Mouse (Mus musculus) midbrain, embryonic 12.5 days (tissue): Measurements from ENCODE around the gene Ankrd10. TPM values are rescaled to one million over a fixed set of nuclear protein-coding genes. Genes with fewer than 3 reads are reported as not detected.

ENCODE experiments used
- ATAC-seq: fragments of 200-750 bp; cut with Nextera tagmentation; 2 replicates; pipeline ENCODE4 v1.8.0; 2017; ENCODE audit warnings: low read depth, moderate TSS enrichment, moderate library complexity; ENCODE audit not compliant: low FRiP score
- H3K27ac ChIP-seq: fragments of 300-500 bp; sonication (generic); replicated peaks from 2 replicates; pipeline ENCODE4 v1.5.1; 2016; ENCODE audit warnings: mild to moderate bottlenecking
- H3K27me3 ChIP-seq: fragments of 300-500 bp; sonication (generic); 2 replicates; pipeline ENCODE4 v1.6.1; 2016; ENCODE audit warnings: mild to moderate bottlenecking
- H3K36me3 ChIP-seq: fragments of 300-500 bp; sonication (generic); 2 replicates; pipeline ENCODE4 v1.6.1; 2016
- H3K4me1 ChIP-seq: fragments of 300-500 bp; sonication (generic); 2 replicates; pipeline ENCODE4 v1.6.1; 2016
- H3K4me2 ChIP-seq: fragments of 300-500 bp; sonication (generic); replicated peaks from 2 replicates; pipeline ENCODE4 v1.6.1; 2016; ENCODE audit warnings: mild to moderate bottlenecking, moderate library complexity
- H3K4me3 ChIP-seq: fragments of 300-500 bp; sonication (generic); 2 replicates; pipeline ENCODE4 v1.5.1; 2016; ENCODE audit warnings: mild to moderate bottlenecking
- H3K9ac ChIP-seq: fragments of 300-500 bp; sonication (generic); replicated peaks from 2 replicates; pipeline ENCODE4 v1.6.1; 2016; ENCODE audit warnings: mild to moderate bottlenecking, moderate library complexity
- H3K9me3 ChIP-seq: fragments of 300-500 bp; sonication (generic); 2 replicates; pipeline ENCODE4 v1.6.1; 2016; ENCODE audit warnings: mild to moderate bottlenecking
- WGBS: fragments of 180-500 bp; shearing (Covaris S2); methylation state at CpG from one replicate; pipeline ENCODE4 v1.1.7; 2016; 5-methylcytosine and 5-hydroxymethylcytosine counted together
- polyA plus RNA-seq: library from polyadenylated mRNA; unstranded; fragments of >200 nt; fragmentation: Nextera tagmentation; extraction: Ambion mirVana; gene quantifications from 2 replicates; pipeline ENCODE4 v1.2.1, GENCODE M21; 2016

Gene Ankrd10
- polyA plus RNA-seq, 1 experiment from 2014 or later, result 119 TPM

- peaks cover 29% of the 10 kb centered on the region for H3K36me3 ChIP-seq
- WGBS, result under 1% methylated on average over 39 of the region's 39 CpGs
- H3K27ac ChIP-seq, result peak overlapping the region; percentile 99
- no peaks in the 10 kb centered on the region for H3K9me3 ChIP-seq
- no peaks in the 10 kb centered on the region for H3K27me3 ChIP-seq
- H3K4me2 ChIP-seq, result peak overlapping the region; percentile 93
- H3K4me1 ChIP-seq, result peaks cover 31% of the 10 kb centered on the region
- ATAC-seq, result peak; percentile 11; the same call in 1 of the 2 replicates
- H3K4me3 ChIP-seq, result peak overlapping the region; percentile 95
- peak overlapping the region; percentile 95 for H3K9ac ChIP-seq
These were observed 1.1 kb downstream of the Ankrd10 start for GRCm38 (mm10) chr8:11634331-11635011.

GRCm38 (mm10) chr8:11633414-11633813 is 2.1 kb downstream of the Ankrd10 start:
- H3K9me3 ChIP-seq, result no peaks in the 10 kb centered on the region
- 78% methylated on average over 7 of the region's 7 CpGs for WGBS
- peak overlapping the region; percentile 8 for H3K9ac ChIP-seq
- H3K27ac ChIP-seq, result no peak overlapping the region
- ATAC-seq, result no peak
- H3K4me1 ChIP-seq, result peaks cover 31% of the 10 kb centered on the region
- H3K4me3 ChIP-seq, result peak overlapping the region; percentile 95
- no peaks in the 10 kb centered on the region for H3K27me3 ChIP-seq
- peak overlapping the region; percentile 93 for H3K4me2 ChIP-seq
- peaks cover 39% of the 10 kb centered on the region for H3K36me3 ChIP-seq

DNA sequence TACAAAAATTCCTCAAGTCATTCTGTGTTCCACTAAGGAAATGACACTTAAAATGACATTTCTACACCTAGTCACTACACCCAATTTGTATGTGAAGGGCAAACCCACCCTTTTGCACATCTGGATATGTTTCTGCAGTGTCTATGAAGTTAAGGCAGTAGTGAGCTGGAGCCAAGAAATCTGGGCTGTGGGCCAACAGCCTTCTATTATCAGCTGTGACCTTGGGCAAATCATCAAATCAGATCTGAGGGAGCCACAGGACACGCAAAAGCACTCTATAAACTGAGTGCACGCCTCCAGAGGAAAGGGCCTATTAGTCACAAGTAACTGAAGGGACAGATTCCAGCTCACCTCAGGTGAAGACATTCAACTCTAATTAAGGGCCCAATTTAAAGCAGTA is 3.2 kb downstream of the Ankrd10 start:
- Histone ChIP-seq H3K27ac (no peak overlapping the region), H3K9ac (no peak overlapping the region), H3K9me3 (no peaks in the 10 kb centered on the region), H3K27me3 (no peaks in the 10 kb centered on the region), H3K36me3 (peaks cover 47% of the 10 kb centered on the region), H3K4me3 (no peak overlapping the region), H3K4me2 (peak overlapping the region; percentile 93; the same call in 1 of the 2 replicates), H3K4me1 (peaks cover 31% of the 10 kb centered on the region)
- no peak for ATAC-seq
- 64% methylated on average over 2 of the region's 2 CpGs for WGBS

GRCm38 (mm10) chr8:11629206-11629605 is 6.4 kb downstream of the Ankrd10 start:
- no peaks in the 10 kb centered on the region for H3K9me3 ChIP-seq
- H3K4me1 ChIP-seq, result peaks cover 19% of the 10 kb centered on the region
- H3K27ac ChIP-seq, result no peak overlapping the region
- H3K36me3 ChIP-seq, result peaks cover 70% of the 10 kb centered on the region
- WGBS, result 91% methylated on average over 5 of the region's 5 CpGs
- no peaks in the 10 kb centered on the region for H3K27me3 ChIP-seq
- H3K9ac ChIP-seq, result no peak overlapping the region
- H3K4me3 ChIP-seq, result no peak overlapping the region
- ATAC-seq, result no peak
- H3K4me2 ChIP-seq, result no peak overlapping the region

GRCm38 (mm10) chr8:11628506-11629132 is 6.9 kb downstream of the Ankrd10 start:
- ATAC-seq, result no peak
- H3K9ac ChIP-seq, result no peak overlapping the region
- no peak overlapping the region for H3K27ac ChIP-seq
- H3K27me3 ChIP-seq, result no peaks in the 10 kb centered on the region
- peaks cover 73% of the 10 kb centered on the region for H3K36me3 ChIP-seq
- peaks cover 13% of the 10 kb centered on the region for H3K4me1 ChIP-seq
- no peak overlapping the region for H3K4me3 ChIP-seq
- H3K9me3 ChIP-seq, result no peaks in the 10 kb centered on the region
- H3K4me2 ChIP-seq, result no peak overlapping the region
- WGBS, result 90% methylated on average over 7 of the region's 7 CpGs

GRCm38 (mm10) chr8:11627717-11628116 is 7.8 kb downstream of the Ankrd10 start:
- 87% methylated on average over 9 of the region's 9 CpGs for WGBS
- ATAC-seq, result no peak

DNA sequence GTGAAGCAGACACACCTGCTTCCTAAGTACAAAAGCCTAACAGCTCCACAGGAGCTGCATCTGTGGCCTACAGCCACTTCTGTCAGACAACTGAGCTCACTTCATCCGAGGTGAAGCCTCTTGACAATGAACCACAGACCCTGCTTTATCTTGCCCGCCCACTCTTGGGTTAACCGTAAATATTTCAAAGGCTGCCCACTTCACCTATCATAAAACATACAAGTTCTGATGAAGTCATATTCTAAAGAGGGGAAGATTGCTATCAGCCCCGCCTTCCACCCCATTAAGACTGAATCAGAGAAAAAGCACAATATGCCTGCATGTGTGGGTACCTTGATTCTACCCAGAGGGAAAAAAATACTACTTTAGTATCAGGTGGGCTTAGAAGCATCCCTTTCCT is 10.5 kb downstream of the Ankrd10 start:
- ATAC-seq, result no peak
- H3K4me3 ChIP-seq, result no peak overlapping the region
- H3K9ac ChIP-seq, result no peak overlapping the region
- no peaks in the 10 kb centered on the region for H3K27me3 ChIP-seq
- H3K36me3 ChIP-seq, result peaks cover 80% of the 10 kb centered on the region
- no peaks in the 10 kb centered on the region for H3K4me1 ChIP-seq
- H3K27ac ChIP-seq, result no peak overlapping the region
- no peaks in the 10 kb centered on the region for H3K9me3 ChIP-seq
- WGBS, result 92% methylated on average over 4 of the region's 4 CpGs
- no peak overlapping the region for H3K4me2 ChIP-seq

More at GRCm38 (mm10) chr8:11627717-11628116, 7.8 kb downstream of the Ankrd10 start:
- Histone ChIP-seq H3K4me1 (peaks cover 4% of the 10 kb centered on the region), H3K27ac (no peak overlapping the region), H3K4me3 (no peak overlapping the region), H3K9ac (no peak overlapping the region), H3K36me3 (peaks cover 79% of the 10 kb centered on the region), H3K27me3 (no peaks in the 10 kb centered on the region), H3K4me2 (no peak overlapping the region), H3K9me3 (no peaks in the 10 kb centered on the region)

GRCm38 (mm10) chr8:11619091-11619490 is 16.5 kb downstream of the Ankrd10 start:
- WGBS, result 94% methylated on average over 3 of the region's 3 CpGs
- Histone ChIP-seq H3K27me3 (no peaks in the 10 kb centered on the region), H3K9ac (no peak overlapping the region), H3K4me3 (no peak overlapping the region), H3K9me3 (no peaks in the 10 kb centered on the region), H3K4me1 (no peaks in the 10 kb centered on the region), H3K36me3 (peaks cover 82% of the 10 kb centered on the region), H3K27ac (no peak overlapping the region), H3K4me2 (no peak overlapping the region)
- ATAC-seq, result no peak

DNA sequence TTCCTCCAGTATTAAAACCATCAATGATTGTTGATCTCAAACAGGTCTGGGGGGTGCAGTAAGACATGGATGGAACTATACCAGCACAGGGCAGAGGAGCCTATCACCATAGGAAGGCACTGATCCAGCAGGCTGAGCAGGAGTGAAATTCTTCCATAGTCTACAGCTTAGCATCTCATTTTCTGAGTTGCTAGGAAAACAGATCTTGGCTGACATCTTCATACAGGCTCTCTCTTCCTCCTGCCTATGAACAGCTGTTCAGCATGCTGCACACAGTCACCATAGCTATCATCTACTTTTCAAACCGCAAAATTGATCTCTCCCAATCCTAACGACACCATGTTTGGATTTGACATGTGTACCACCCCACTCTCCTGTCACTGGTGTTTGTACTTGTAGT is 17.5 kb downstream of the Ankrd10 start:
- H3K4me3 ChIP-seq, result no peak overlapping the region
- ATAC-seq, result no peak
- no peaks in the 10 kb centered on the region for H3K27me3 ChIP-seq
- H3K9me3 ChIP-seq, result no peaks in the 10 kb centered on the region
- no peaks in the 10 kb centered on the region for H3K4me1 ChIP-seq
- no peak overlapping the region for H3K4me2 ChIP-seq
- H3K36me3 ChIP-seq, result peaks cover 83% of the 10 kb centered on the region
- H3K27ac ChIP-seq, result no peak overlapping the region
- WGBS, result 97% methylated on average over 2 of the region's 2 CpGs
- no peak overlapping the region for H3K9ac ChIP-seq

DNA sequence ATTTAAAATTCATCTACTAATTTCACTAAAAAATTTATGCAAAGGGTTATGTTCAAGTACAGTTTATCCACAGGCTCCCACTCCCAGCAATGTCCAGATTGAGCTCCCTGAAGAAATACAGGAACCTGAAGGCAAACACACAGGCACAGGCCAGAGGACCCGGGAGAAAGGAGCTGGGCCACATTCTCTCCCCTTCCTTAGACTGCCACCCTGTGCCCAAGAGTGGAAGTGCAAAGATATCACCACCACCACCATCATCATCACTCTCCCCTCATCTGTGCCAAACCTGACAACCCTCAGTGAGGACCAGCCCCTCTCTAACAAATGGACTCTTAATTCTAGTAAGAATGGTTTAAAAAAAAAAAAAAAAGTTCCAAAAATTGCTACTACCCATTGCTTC is 19.3 kb downstream of the Ankrd10 start:
- WGBS, result 6% methylated on average over 1 of the region's 1 CpGs
- Histone ChIP-seq H3K27ac (no peak overlapping the region), H3K36me3 (peaks cover 83% of the 10 kb centered on the region), H3K9ac (no peak overlapping the region), H3K4me3 (no peak overlapping the region), H3K4me2 (no peak overlapping the region), H3K27me3 (no peaks in the 10 kb centered on the region), H3K9me3 (no peaks in the 10 kb centered on the region), H3K4me1 (no peaks in the 10 kb centered on the region)
- ATAC-seq, result no peak

GRCm38 (mm10) chr8:11614126-11614835 is 21.3 kb downstream of the Ankrd10 start:
- no peak overlapping the region for H3K27ac ChIP-seq
- no peak overlapping the region for H3K4me3 ChIP-seq
- H3K27me3 ChIP-seq, result no peaks in the 10 kb centered on the region
- H3K4me2 ChIP-seq, result no peak overlapping the region
- peaks cover 83% of the 10 kb centered on the region for H3K36me3 ChIP-seq
- no peak overlapping the region for H3K9ac ChIP-seq
- no peaks in the 10 kb centered on the region for H3K9me3 ChIP-seq
- no peaks in the 10 kb centered on the region for H3K4me1 ChIP-seq
- 85% methylated on average over 6 of the region's 6 CpGs for WGBS
- ATAC-seq, result no peak

DNA sequence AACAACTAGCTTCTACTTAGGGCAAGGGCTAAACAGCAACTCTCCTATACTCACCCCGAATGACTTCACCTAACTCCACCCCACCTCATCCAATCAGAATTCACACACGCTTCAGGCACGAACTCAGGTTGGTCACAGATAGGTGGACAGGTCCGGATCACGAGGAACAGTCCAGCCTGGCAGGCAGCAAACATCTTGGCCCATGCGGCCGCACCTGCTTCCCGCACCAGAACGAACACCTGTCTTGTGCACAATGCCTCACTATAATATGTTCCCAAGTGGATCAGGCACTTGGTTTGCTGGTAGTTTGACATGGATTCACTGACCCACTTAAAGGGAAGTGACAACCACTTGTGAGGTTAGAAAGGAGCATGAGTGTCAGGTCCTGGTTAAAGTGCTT is 26.7 kb downstream of the Ankrd10 start:
- H3K4me2 ChIP-seq, result no peak overlapping the region
- H3K4me3 ChIP-seq, result no peak overlapping the region
- H3K4me1 ChIP-seq, result no peaks in the 10 kb centered on the region
- H3K36me3 ChIP-seq, result peaks cover 71% of the 10 kb centered on the region
- no peak overlapping the region for H3K27ac ChIP-seq
- no peaks in the 10 kb centered on the region for H3K9me3 ChIP-seq
- 97% methylated on average over 9 of the region's 9 CpGs for WGBS
- no peak overlapping the region for H3K9ac ChIP-seq
- no peaks in the 10 kb centered on the region for H3K27me3 ChIP-seq
- ATAC-seq, result no peak
